Mouse (Mus musculus) thymus, postnatal 36 days (tissue): ENCODE measurements at regions not wholly inside any gene's neighbourhood (a gene's known extent, or its start where the extent isn't known, plus 50 kb on each side); places are given as distances from the start of the nearest gene placed in this dataset.

Experiments used
- DNase-seq, 2 experiments: peaks; one replicate each; pipeline ENCODE4 v3.0.0; 2022; ENCODE audit warnings: mixed read lengths in 2 of 2

GRCm38 (mm10) chr7:58557535-58557934 is 98.4 kb upstream of the Atp10a start:
- no peak for DNase-seq

GRCm38 (mm10) chr7:58568807-58569206 is 87.2 kb upstream of the Atp10a start:
- DNase-seq: peak; percentile 15 to 34

DNA sequence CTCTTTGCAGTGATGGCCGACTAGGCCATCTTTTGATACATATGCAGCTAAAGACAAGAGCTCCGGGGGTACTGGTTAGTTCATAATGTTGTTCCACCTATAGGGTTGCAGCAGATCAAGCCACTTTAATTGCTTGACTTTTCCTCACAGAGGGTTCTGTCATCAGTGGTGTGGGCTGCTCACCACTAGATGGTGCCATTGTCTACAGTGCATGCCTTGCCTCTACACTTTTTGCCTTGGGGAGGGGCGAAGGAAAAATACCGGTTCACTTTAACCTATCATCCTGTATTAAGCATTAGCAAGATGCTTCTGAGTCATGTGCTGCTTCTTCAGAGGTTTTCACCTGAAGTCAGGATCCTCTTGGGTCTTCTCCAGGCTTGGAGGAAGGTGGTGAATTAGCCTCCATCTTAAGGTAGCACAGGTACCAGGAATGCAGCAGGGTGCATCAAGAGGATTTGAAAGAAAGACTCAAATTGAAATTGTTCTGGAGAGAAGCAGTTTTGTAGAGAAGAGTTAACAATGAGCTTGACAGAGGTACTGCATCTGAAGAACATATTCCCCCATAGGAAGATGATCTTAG is 71.6 kb upstream of the Atp10a start:
- DNase-seq: peak; percentile 68 to 72

DNA sequence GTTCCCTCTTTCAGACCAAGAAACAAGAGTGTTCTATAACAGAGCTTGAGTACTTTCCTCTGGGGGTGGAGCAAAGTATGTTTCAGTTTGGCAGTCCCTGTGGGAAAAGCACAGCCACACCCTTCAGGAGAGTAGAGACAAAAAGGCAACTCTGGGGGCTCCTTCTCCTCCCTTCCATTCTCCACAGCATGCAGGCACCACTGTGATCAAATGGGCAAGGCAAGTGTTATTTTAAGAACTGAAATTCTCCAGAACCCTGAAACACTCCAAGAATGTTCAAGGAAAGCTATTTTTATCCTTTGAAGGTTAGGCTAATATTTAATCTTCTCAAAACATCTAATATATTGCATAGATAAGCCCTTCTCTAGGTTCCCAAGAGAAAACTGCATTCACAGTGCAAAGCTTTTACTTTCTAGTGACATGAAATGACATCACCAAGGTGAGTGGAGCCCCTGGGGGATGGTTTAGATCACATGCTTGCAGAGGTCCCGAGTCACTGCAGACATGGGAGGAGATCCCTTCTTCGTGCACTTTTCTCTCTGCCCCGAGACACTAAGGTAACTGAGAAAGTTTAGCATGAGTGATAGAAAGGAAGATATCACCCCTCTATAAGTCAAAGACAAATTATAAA is 70.2 kb upstream of the Atp10a start:
- DNase-seq: no peak

DNA sequence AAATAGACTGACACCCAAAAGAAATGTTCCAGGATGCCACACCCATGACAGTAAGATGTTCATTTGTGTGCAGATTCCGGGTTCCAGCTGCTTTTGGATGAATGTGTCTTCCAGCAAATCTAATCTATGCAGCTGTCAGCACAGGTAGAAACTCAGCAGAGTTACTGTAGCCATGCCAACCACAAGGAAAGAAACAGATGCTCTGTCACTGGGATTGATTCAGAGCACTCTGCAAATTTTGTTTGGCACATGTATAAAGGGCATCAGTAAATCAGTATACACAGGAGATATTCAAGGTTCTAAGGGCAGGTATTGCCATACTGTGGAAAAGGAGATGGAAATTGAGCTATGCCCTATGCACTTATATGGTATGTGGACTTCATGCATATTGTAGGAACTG is 60.0 kb upstream of the Atp10a start:
- no peak for DNase-seq
